Mouse (Mus musculus): ENCODE measurements around the gene Lama5. TPM values are rescaled to one million over a fixed set of nuclear protein-coding genes. Genes with fewer than 3 reads are reported as not detected.

Lama5 gene
- polyA plus RNA-seq, 1 experiment from 2014 or later: 102 TPM

- Histone ChIP-seq H3K27me3 (ENCODE audit: control insufficient read depth, insufficient read depth, low read depth, low read length) (peaks cover 4% of the 10 kb centered on the region; the same call in 1 of the 2 replicates), H3K27ac (ENCODE audit: low read length) (peak overlapping the region; percentile 86), H3K4me2 (ENCODE audit: low read depth, low read length) (no peak overlapping the region), H3K36me3 (ENCODE audit: control insufficient read depth, insufficient read depth, low read length) (no peaks in the 10 kb centered on the region), H3K9me3 (ENCODE audit: control insufficient read depth, low read length) (no peaks in the 10 kb centered on the region), H3K4me3 (ENCODE audit: low read length) (no peak overlapping the region), H3K4me1 (replicated peaks; ENCODE audit: control insufficient read depth, insufficient read depth, low read length) (peaks cover 48% of the 10 kb centered on the region), H3K9ac (ENCODE audit: low read length) (no peak overlapping the region)
- WGBS: 59% methylated on average over 3 of the region's 3 CpGs
- ATAC-seq (ENCODE audit: low read depth): no peak
Observed at GRCm38 (mm10) chr2:180229129-180229528, 3.5 kb upstream of the Lama5 start.

DNA sequence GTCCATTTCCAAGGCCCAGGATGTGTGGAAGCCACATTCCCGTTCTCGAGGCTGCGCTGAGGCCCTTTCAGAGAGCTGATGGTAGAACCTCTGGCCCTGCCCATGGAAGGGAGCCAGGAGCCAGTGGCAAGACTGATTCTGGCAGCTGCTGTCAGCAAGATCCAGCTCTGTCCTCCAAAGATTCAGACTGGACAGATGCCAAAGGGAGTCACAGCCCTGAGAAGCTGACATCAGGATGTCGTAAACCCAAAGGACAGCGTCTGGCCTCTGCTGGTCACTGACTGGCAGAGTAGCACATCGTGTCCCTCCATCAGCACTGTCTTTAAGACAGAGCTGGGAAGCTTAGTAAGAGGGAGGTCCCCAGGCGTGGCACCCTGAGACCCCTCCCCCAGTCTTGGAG, 2.9 kb upstream of the Lama5 start:
- Histone ChIP-seq H3K4me1 (replicated peaks; ENCODE audit: control insufficient read depth, insufficient read depth, low read length) (peaks cover 43% of the 10 kb centered on the region), H3K9ac (ENCODE audit: low read length) (peak overlapping the region; percentile 55), H3K4me3 (ENCODE audit: low read length) (no peak overlapping the region), H3K27me3 (ENCODE audit: control insufficient read depth, insufficient read depth, low read depth, low read length) (peaks cover 5% of the 10 kb centered on the region; the same call in 1 of the 2 replicates), H3K4me2 (ENCODE audit: low read depth, low read length) (no peak overlapping the region), H3K36me3 (ENCODE audit: control insufficient read depth, insufficient read depth, low read length) (no peaks in the 10 kb centered on the region), H3K9me3 (ENCODE audit: control insufficient read depth, low read length) (no peaks in the 10 kb centered on the region), H3K27ac (ENCODE audit: low read length) (peak overlapping the region; percentile 86)
- 27% methylated on average over 7 of the region's 7 CpGs for WGBS
- peak; percentile 42 for ATAC-seq (ENCODE audit: low read depth)

GRCm38 (mm10) chr2:180228060-180228458, 2.4 kb upstream of the Lama5 start:
- H3K27ac ChIP-seq (ENCODE audit: low read length): peak overlapping the region; percentile 86
- H3K4me3 ChIP-seq (ENCODE audit: low read length): no peak overlapping the region
- peak overlapping the region; percentile 55 for H3K9ac ChIP-seq (ENCODE audit: low read length)

DNA sequence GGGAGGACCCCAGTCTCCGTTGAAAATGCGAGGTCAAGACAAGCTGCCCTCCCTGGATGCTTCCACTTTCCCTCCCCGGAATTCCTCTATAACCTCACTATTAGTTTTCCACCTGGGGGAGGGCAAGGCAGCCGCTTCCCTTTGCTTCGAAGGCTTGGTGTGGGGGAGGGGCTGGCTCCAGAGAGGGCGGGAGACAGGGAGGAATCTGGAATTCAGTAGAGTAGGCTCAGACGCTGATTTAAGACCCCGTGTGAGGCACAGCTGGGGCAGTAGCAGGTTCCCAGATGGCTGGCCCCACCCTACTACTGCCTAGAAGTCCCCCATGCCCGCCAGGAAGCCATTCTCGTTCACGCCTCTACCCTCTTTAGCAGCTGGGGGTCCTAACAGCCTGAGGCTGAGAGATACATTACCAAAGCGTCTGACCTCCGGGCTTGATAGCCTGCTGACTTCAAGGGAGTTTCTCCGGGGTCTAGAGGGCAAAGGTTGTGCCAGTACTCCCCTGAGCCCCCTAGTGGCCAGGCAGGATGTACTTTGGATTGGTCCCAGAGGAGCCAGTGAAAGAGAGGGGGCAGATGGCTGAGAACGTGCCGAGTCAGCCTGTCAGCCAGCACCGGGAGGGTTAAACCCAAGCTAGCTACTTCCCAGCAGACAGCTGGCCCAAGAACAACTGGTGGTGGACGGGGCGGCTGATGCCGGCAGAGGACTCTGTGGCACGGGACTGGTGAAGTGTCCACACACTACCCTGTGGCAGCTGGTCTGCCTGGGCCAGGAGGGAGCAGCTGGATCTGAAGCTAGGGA, 1.8 kb upstream of the Lama5 start:
- ATAC-seq (ENCODE audit: low read depth): peak; percentile 11
- Histone ChIP-seq H3K4me1 (replicated peaks; ENCODE audit: control insufficient read depth, insufficient read depth, low read length) (peaks cover 41% of the 10 kb centered on the region), H3K27ac (ENCODE audit: low read length) (peak overlapping the region; percentile 86)

More at GRCm38 (mm10) chr2:180228060-180228458, 2.4 kb upstream of the Lama5 start:
- 33% methylated on average over 6 of the region's 6 CpGs for WGBS
- Histone ChIP-seq H3K27me3 (ENCODE audit: control insufficient read depth, insufficient read depth, low read depth, low read length) (peaks cover 5% of the 10 kb centered on the region; the same call in 1 of the 2 replicates), H3K9me3 (ENCODE audit: control insufficient read depth, low read length) (no peaks in the 10 kb centered on the region), H3K4me1 (replicated peaks; ENCODE audit: control insufficient read depth, insufficient read depth, low read length) (peaks cover 42% of the 10 kb centered on the region), H3K36me3 (ENCODE audit: control insufficient read depth, insufficient read depth, low read length) (no peaks in the 10 kb centered on the region), H3K4me2 (ENCODE audit: low read depth, low read length) (peak overlapping the region; percentile 51)
- ATAC-seq (ENCODE audit: low read depth): 0 out of 2 replicates have a peak, but pooled peaks have one; percentile 0

GRCm38 (mm10) chr2:180225044-180225761, 456 bp downstream of the Lama5 start:
- Histone ChIP-seq H3K27ac (ENCODE audit: low read length) (peak overlapping the region; percentile 86), H3K4me3 (ENCODE audit: low read length) (peak overlapping the region; percentile 77), H3K9me3 (ENCODE audit: control insufficient read depth, low read length) (no peaks in the 10 kb centered on the region), H3K27me3 (ENCODE audit: control insufficient read depth, insufficient read depth, low read depth, low read length) (peaks cover 5% of the 10 kb centered on the region; the same call in 1 of the 2 replicates), H3K4me2 (ENCODE audit: low read depth, low read length) (peak overlapping the region; percentile 73), H3K4me1 (replicated peaks; ENCODE audit: control insufficient read depth, insufficient read depth, low read length) (peaks cover 47% of the 10 kb centered on the region), H3K9ac (ENCODE audit: low read length) (peak overlapping the region; percentile 82), H3K36me3 (ENCODE audit: control insufficient read depth, insufficient read depth, low read length) (no peaks in the 10 kb centered on the region)
- peak; percentile 1 for ATAC-seq (ENCODE audit: low read depth)
- 0% methylated on average over 52 of the region's 55 CpGs for WGBS

More for the DNA sequence above, 1.8 kb upstream of the Lama5 start:
- Histone ChIP-seq H3K36me3 (ENCODE audit: control insufficient read depth, insufficient read depth, low read length) (no peaks in the 10 kb centered on the region), H3K4me3 (ENCODE audit: low read length) (peak overlapping the region; percentile 28), H3K27me3 (ENCODE audit: control insufficient read depth, insufficient read depth, low read depth, low read length) (peaks cover 5% of the 10 kb centered on the region; the same call in 1 of the 2 replicates), H3K4me2 (ENCODE audit: low read depth, low read length) (peak overlapping the region; percentile 51), H3K9me3 (ENCODE audit: control insufficient read depth, low read length) (no peaks in the 10 kb centered on the region), H3K9ac (ENCODE audit: low read length) (peak overlapping the region; percentile 55)
- WGBS: 3% methylated on average over 21 of the region's 21 CpGs

- peak overlapping the region; percentile 86 for H3K27ac ChIP-seq (ENCODE audit: low read length)
Observed at GRCm38 (mm10) chr2:180224647-180225043, 1.0 kb downstream of the Lama5 start.

DNA sequence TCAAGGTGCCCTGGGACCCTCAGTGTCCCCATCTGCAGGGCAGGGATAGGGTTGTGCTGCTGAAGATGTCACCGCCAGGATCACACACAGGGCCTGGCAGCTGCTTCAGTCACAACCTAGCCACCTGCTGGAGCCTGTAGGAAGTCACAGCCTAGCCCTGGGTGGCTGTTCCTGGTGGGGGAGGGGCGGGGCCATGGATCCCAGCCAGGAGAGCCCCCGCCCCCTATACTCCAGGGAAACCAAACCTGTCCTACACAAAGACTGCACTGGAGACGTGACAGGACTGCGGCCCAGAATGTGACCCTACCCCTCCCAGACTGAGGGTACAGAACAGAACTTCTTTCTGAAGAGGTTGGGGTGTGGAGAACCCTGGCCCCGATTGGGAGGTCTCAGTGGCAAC, 3.4 kb downstream of the Lama5 start:
- peak overlapping the region; percentile 86 for H3K27ac ChIP-seq (ENCODE audit: low read length)
- peaks cover 59% of the 10 kb centered on the region for H3K4me1 ChIP-seq (replicated peaks; ENCODE audit: control insufficient read depth, insufficient read depth, low read length)
- peaks cover 5% of the 10 kb centered on the region; the same call in 1 of the 2 replicates for H3K27me3 ChIP-seq (ENCODE audit: control insufficient read depth, insufficient read depth, low read depth, low read length)
- WGBS: 9% methylated on average over 6 of the region's 6 CpGs
- ATAC-seq (ENCODE audit: low read depth): peak; percentile 78
- peak overlapping the region; percentile 73 for H3K4me2 ChIP-seq (ENCODE audit: low read depth, low read length)
- no peaks in the 10 kb centered on the region for H3K36me3 ChIP-seq (ENCODE audit: control insufficient read depth, insufficient read depth, low read length)
- peak overlapping the region; percentile 51; the same call in 1 of the 2 replicates for H3K9ac ChIP-seq (ENCODE audit: low read length)
- peak overlapping the region; percentile 23 for H3K4me3 ChIP-seq (ENCODE audit: low read length)
- H3K9me3 ChIP-seq (ENCODE audit: control insufficient read depth, low read length): no peaks in the 10 kb centered on the region

More at GRCm38 (mm10) chr2:180224647-180225043, 1.0 kb downstream of the Lama5 start:
- peak overlapping the region; percentile 82 for H3K9ac ChIP-seq (ENCODE audit: low read length)
- H3K4me2 ChIP-seq (ENCODE audit: low read depth, low read length): peak overlapping the region; percentile 73
- no peak for ATAC-seq (ENCODE audit: low read depth)
- H3K4me1 ChIP-seq (replicated peaks; ENCODE audit: control insufficient read depth, insufficient read depth, low read length): peaks cover 50% of the 10 kb centered on the region
- peaks cover 5% of the 10 kb centered on the region; the same call in 1 of the 2 replicates for H3K27me3 ChIP-seq (ENCODE audit: control insufficient read depth, insufficient read depth, low read depth, low read length)
- H3K4me3 ChIP-seq (ENCODE audit: low read length): peak overlapping the region; percentile 77
- H3K36me3 ChIP-seq (ENCODE audit: control insufficient read depth, insufficient read depth, low read length): no peaks in the 10 kb centered on the region
- 2% methylated on average over 13 of the region's 13 CpGs for WGBS
- H3K9me3 ChIP-seq (ENCODE audit: control insufficient read depth, low read length): no peaks in the 10 kb centered on the region

- WGBS: 77% methylated on average over 9 of the region's 9 CpGs
- Histone ChIP-seq H3K4me3 (ENCODE audit: low read length) (no peak overlapping the region), H3K36me3 (ENCODE audit: control insufficient read depth, insufficient read depth, low read length) (no peaks in the 10 kb centered on the region), H3K4me1 (replicated peaks; ENCODE audit: control insufficient read depth, insufficient read depth, low read length) (peaks cover 65% of the 10 kb centered on the region), H3K9ac (ENCODE audit: low read length) (0 out of 2 replicates have a peak overlapping the region, but pooled peaks have one; percentile 8), H3K27ac (ENCODE audit: low read length) (peak overlapping the region; percentile 75), H3K4me2 (ENCODE audit: low read depth, low read length) (no peak overlapping the region), H3K27me3 (ENCODE audit: control insufficient read depth, insufficient read depth, low read depth, low read length) (peaks cover 5% of the 10 kb centered on the region; the same call in 1 of the 2 replicates), H3K9me3 (ENCODE audit: control insufficient read depth, low read length) (no peaks in the 10 kb centered on the region)
- ATAC-seq (ENCODE audit: low read depth): no peak
Observed at GRCm38 (mm10) chr2:180221051-180221450, 4.6 kb downstream of the Lama5 start.
